Mouse (Mus musculus): ENCODE measurements around the gene Rapgef5.

Gene Rapgef5

GRCm38 (mm10) chr12:117727481-117728177 is 211.3 kb downstream of the Rapgef5 start:
- no peak for DNase-seq

- DNase-seq, result peak; percentile 54 to 71
Observed at GRCm38 (mm10) chr12:117728178-117728611, 211.9 kb downstream of the Rapgef5 start.

- DNase-seq, result no peak
Observed at GRCm38 (mm10) chr12:117733611-117734010, 217.3 kb downstream of the Rapgef5 start.

GRCm38 (mm10) chr12:117736130-117736529 is 219.9 kb downstream of the Rapgef5 start:
- DNase-seq, result no peak

- DNase-seq, result no peak
Observed at GRCm38 (mm10) chr12:117736928-117737327, 220.6 kb downstream of the Rapgef5 start.

GRCm38 (mm10) chr12:117737332-117738031 is 221.2 kb downstream of the Rapgef5 start:
- no peak for DNase-seq

- DNase-seq, result no peak
Observed at GRCm38 (mm10) chr12:117742487-117742886, 226.2 kb downstream of the Rapgef5 start.

- no peak for DNase-seq
Observed at GRCm38 (mm10) chr12:117744580-117745483, 228.6 kb downstream of the Rapgef5 start.

- no peak for DNase-seq
Observed at GRCm38 (mm10) chr12:117746611-117747010, 230.3 kb downstream of the Rapgef5 start.

GRCm38 (mm10) chr12:117751045-117751444 is 234.8 kb downstream of the Rapgef5 start:
- DNase-seq, result no peak

GRCm38 (mm10) chr12:117751520-117752383 is 235.5 kb downstream of the Rapgef5 start:
- peak; percentile 54 to 71 for DNase-seq

GRCm38 (mm10) chr12:117756010-117756409 is 239.7 kb downstream of the Rapgef5 start:
- peak; percentile 34 to 43 for DNase-seq

- no peak for DNase-seq
Observed at GRCm38 (mm10) chr12:117760373-117760772, 244.1 kb downstream of the Rapgef5 start.

GRCm38 (mm10) chr12:117760846-117761245 is 244.6 kb downstream of the Rapgef5 start:
- DNase-seq, result no peak

GRCm38 (mm10) chr12:117761698-117762097 is 245.4 kb downstream of the Rapgef5 start:
- DNase-seq, result peak; percentile 24 to 27

- DNase-seq, result peak; percentile 47 to 61
Observed at GRCm38 (mm10) chr12:117763247-117763646, 247.0 kb downstream of the Rapgef5 start.

GRCm38 (mm10) chr12:117764839-117765238 is 248.6 kb downstream of the Rapgef5 start:
- DNase-seq, result peak; percentile 83 to 85

GRCm38 (mm10) chr12:117769113-117769512 is 252.8 kb downstream of the Rapgef5 start:
- peak; percentile 66 to 89 for DNase-seq

- DNase-seq, result no peak
Observed at GRCm38 (mm10) chr12:117770211-117770610, 253.9 kb downstream of the Rapgef5 start.

- DNase-seq, result no peak
Observed at GRCm38 (mm10) chr12:117771156-117771555, 254.9 kb downstream of the Rapgef5 start.

- DNase-seq, result peak; percentile 35 to 83
Observed at GRCm38 (mm10) chr12:117772638-117773037, 256.4 kb downstream of the Rapgef5 start.

GRCm38 (mm10) chr12:117776841-117777240 is 260.6 kb downstream of the Rapgef5 start:
- no peak for DNase-seq
